Mouse (Mus musculus): ENCODE data around the gene 4933405L10Rik. TPM values are rescaled to one million over a fixed set of nuclear protein-coding genes. Genes with fewer than 3 reads are reported as not detected.

The 4933405L10Rik gene
- polyA plus RNA-seq, 1 experiment from 2014 or later = 0.15 TPM

GRCm38 (mm10) chr8:105706426-105706825, 1.0 kb upstream of the 4933405L10Rik start:
- Histone ChIP-seq H3K36me3 (ENCODE audit: control insufficient read depth, insufficient read depth, low read length) (peaks cover 7% of the 10 kb centered on the region; the same call in 1 of the 2 replicates), H3K27ac (ENCODE audit: low read depth, low read length) (no peak overlapping the region), H3K4me3 (ENCODE audit: low read length) (no peak overlapping the region), H3K4me1 (ENCODE audit: control insufficient read depth, insufficient read depth, low read depth, low read length) (peaks cover 26% of the 10 kb centered on the region), H3K4me2 (ENCODE audit: low read length) (peak overlapping the region; percentile 98), H3K9me3 (ENCODE audit: control insufficient read depth, low read length) (no peaks in the 10 kb centered on the region), H3K27me3 (replicated peaks; ENCODE audit: control insufficient read depth, insufficient read depth, low read length) (no peaks in the 10 kb centered on the region), H3K9ac (ENCODE audit: low read depth, low read length) (no peak overlapping the region)
- WGBS = 75% methylated on average over 12 of the region's 12 CpGs
- ATAC-seq = no peak

GRCm38 (mm10) chr8:105708675-105709074, 1.2 kb downstream of the 4933405L10Rik start:
- no peak for ATAC-seq
- Histone ChIP-seq H3K27me3 (replicated peaks; ENCODE audit: control insufficient read depth, insufficient read depth, low read length) (no peaks in the 10 kb centered on the region), H3K4me1 (ENCODE audit: control insufficient read depth, insufficient read depth, low read depth, low read length) (peaks cover 15% of the 10 kb centered on the region), H3K9me3 (ENCODE audit: control insufficient read depth, low read length) (no peaks in the 10 kb centered on the region), H3K36me3 (ENCODE audit: control insufficient read depth, insufficient read depth, low read length) (0 out of 2 replicates have a peak, but pooled peaks cover 5% of the 10 kb centered on the region), H3K4me3 (ENCODE audit: low read length) (no peak overlapping the region), H3K9ac (ENCODE audit: low read depth, low read length) (no peak overlapping the region), H3K4me2 (ENCODE audit: low read length) (no peak overlapping the region), H3K27ac (ENCODE audit: low read depth, low read length) (no peak overlapping the region)
- 92% methylated on average over 8 of the region's 8 CpGs for WGBS

GRCm38 (mm10) chr8:105709317-105709716, 1.9 kb downstream of the 4933405L10Rik start:
- H3K4me2 ChIP-seq (ENCODE audit: low read length) = no peak overlapping the region
- H3K4me1 ChIP-seq (ENCODE audit: control insufficient read depth, insufficient read depth, low read depth, low read length) = peaks cover 15% of the 10 kb centered on the region
- no peaks in the 10 kb centered on the region for H3K9me3 ChIP-seq (ENCODE audit: control insufficient read depth, low read length)
- 65% methylated on average over 14 of the region's 14 CpGs for WGBS
- ATAC-seq = no peak
- H3K36me3 ChIP-seq (ENCODE audit: control insufficient read depth, insufficient read depth, low read length) = 0 out of 2 replicates have a peak, but pooled peaks cover 1% of the 10 kb centered on the region
- H3K27ac ChIP-seq (ENCODE audit: low read depth, low read length) = no peak overlapping the region
- H3K4me3 ChIP-seq (ENCODE audit: low read length) = no peak overlapping the region
- no peak overlapping the region for H3K9ac ChIP-seq (ENCODE audit: low read depth, low read length)
- H3K27me3 ChIP-seq (replicated peaks; ENCODE audit: control insufficient read depth, insufficient read depth, low read length) = no peaks in the 10 kb centered on the region

- WGBS = 94% methylated on average over 3 of the region's 3 CpGs
- no peaks in the 10 kb centered on the region for H3K9me3 ChIP-seq (ENCODE audit: control insufficient read depth, low read length)
- no peak for ATAC-seq
These were observed 4.8 kb downstream of the 4933405L10Rik start for GRCm38 (mm10) chr8:105712286-105712685.

GRCm38 (mm10) chr8:105714139-105714538, 6.7 kb downstream of the 4933405L10Rik start:
- 9% methylated on average over 3 of the region's 3 CpGs for WGBS
- Histone ChIP-seq H3K36me3 (ENCODE audit: control insufficient read depth, insufficient read depth, low read length) (peaks cover 14% of the 10 kb centered on the region), H3K4me2 (ENCODE audit: low read length) (no peak overlapping the region), H3K9ac (ENCODE audit: low read depth, low read length) (no peak overlapping the region), H3K27ac (ENCODE audit: low read depth, low read length) (no peak overlapping the region), H3K9me3 (ENCODE audit: control insufficient read depth, low read length) (no peaks in the 10 kb centered on the region), H3K4me1 (ENCODE audit: control insufficient read depth, insufficient read depth, low read depth, low read length) (no peaks in the 10 kb centered on the region), H3K27me3 (replicated peaks; ENCODE audit: control insufficient read depth, insufficient read depth, low read length) (no peaks in the 10 kb centered on the region), H3K4me3 (ENCODE audit: low read length) (no peak overlapping the region)
- ATAC-seq = no peak

More at GRCm38 (mm10) chr8:105712286-105712685, 4.8 kb downstream of the 4933405L10Rik start:
- no peaks in the 10 kb centered on the region for H3K27me3 ChIP-seq (replicated peaks; ENCODE audit: control insufficient read depth, insufficient read depth, low read length)
- no peak overlapping the region for H3K27ac ChIP-seq (ENCODE audit: low read depth, low read length)
- no peak overlapping the region for H3K9ac ChIP-seq (ENCODE audit: low read depth, low read length)
- H3K4me1 ChIP-seq (ENCODE audit: control insufficient read depth, insufficient read depth, low read depth, low read length) = peaks cover 6% of the 10 kb centered on the region
- H3K4me2 ChIP-seq (ENCODE audit: low read length) = no peak overlapping the region
- H3K36me3 ChIP-seq (ENCODE audit: control insufficient read depth, insufficient read depth, low read length) = peaks cover 12% of the 10 kb centered on the region
- H3K4me3 ChIP-seq (ENCODE audit: low read length) = no peak overlapping the region

- no peak for ATAC-seq
- 76% methylated on average over 6 of the region's 6 CpGs for WGBS
- H3K36me3 ChIP-seq (ENCODE audit: control insufficient read depth, insufficient read depth, low read length) = peaks cover 14% of the 10 kb centered on the region
- no peak overlapping the region for H3K27ac ChIP-seq (ENCODE audit: low read depth, low read length)
- no peak overlapping the region for H3K4me2 ChIP-seq (ENCODE audit: low read length)
- no peak overlapping the region for H3K4me3 ChIP-seq (ENCODE audit: low read length)
- H3K9me3 ChIP-seq (ENCODE audit: control insufficient read depth, low read length) = no peaks in the 10 kb centered on the region
- no peaks in the 10 kb centered on the region for H3K27me3 ChIP-seq (replicated peaks; ENCODE audit: control insufficient read depth, insufficient read depth, low read length)
- no peaks in the 10 kb centered on the region for H3K4me1 ChIP-seq (ENCODE audit: control insufficient read depth, insufficient read depth, low read depth, low read length)
- H3K9ac ChIP-seq (ENCODE audit: low read depth, low read length) = no peak overlapping the region
These were observed 7.6 kb downstream of the 4933405L10Rik start for GRCm38 (mm10) chr8:105715042-105715441.

- ATAC-seq = no peak
- H3K36me3 ChIP-seq (ENCODE audit: control insufficient read depth, insufficient read depth, low read length) = peaks cover 14% of the 10 kb centered on the region
- no peak overlapping the region for H3K27ac ChIP-seq (ENCODE audit: low read depth, low read length)
- H3K27me3 ChIP-seq (replicated peaks; ENCODE audit: control insufficient read depth, insufficient read depth, low read length) = no peaks in the 10 kb centered on the region
- H3K4me1 ChIP-seq (ENCODE audit: control insufficient read depth, insufficient read depth, low read depth, low read length) = no peaks in the 10 kb centered on the region
- H3K4me2 ChIP-seq (ENCODE audit: low read length) = no peak overlapping the region
- WGBS = 92% methylated on average over 15 of the region's 15 CpGs
- H3K9ac ChIP-seq (ENCODE audit: low read depth, low read length) = no peak overlapping the region
- H3K9me3 ChIP-seq (ENCODE audit: control insufficient read depth, low read length) = no peaks in the 10 kb centered on the region
- H3K4me3 ChIP-seq (ENCODE audit: low read length) = no peak overlapping the region
These were observed 9.0 kb downstream of the 4933405L10Rik start for GRCm38 (mm10) chr8:105716302-105716945.

GRCm38 (mm10) chr8:105719637-105720036, 12.2 kb downstream of the 4933405L10Rik start:
- Histone ChIP-seq H3K4me3 (ENCODE audit: low read length) (no peak overlapping the region), H3K4me1 (ENCODE audit: control insufficient read depth, insufficient read depth, low read depth, low read length) (no peaks in the 10 kb centered on the region), H3K27me3 (replicated peaks; ENCODE audit: control insufficient read depth, insufficient read depth, low read length) (no peaks in the 10 kb centered on the region), H3K36me3 (ENCODE audit: control insufficient read depth, insufficient read depth, low read length) (peaks cover 20% of the 10 kb centered on the region), H3K9me3 (ENCODE audit: control insufficient read depth, low read length) (no peaks in the 10 kb centered on the region), H3K4me2 (ENCODE audit: low read length) (no peak overlapping the region), H3K27ac (ENCODE audit: low read depth, low read length) (no peak overlapping the region), H3K9ac (ENCODE audit: low read depth, low read length) (no peak overlapping the region)
- no peak for ATAC-seq
- 84% methylated on average over 4 of the region's 4 CpGs for WGBS

GRCm38 (mm10) chr8:105722861-105723260, 15.4 kb downstream of the 4933405L10Rik start:
- ATAC-seq = no peak
- Histone ChIP-seq H3K27me3 (replicated peaks; ENCODE audit: control insufficient read depth, insufficient read depth, low read length) (no peaks in the 10 kb centered on the region), H3K4me2 (ENCODE audit: low read length) (no peak overlapping the region), H3K27ac (ENCODE audit: low read depth, low read length) (no peak overlapping the region), H3K9me3 (ENCODE audit: control insufficient read depth, low read length) (no peaks in the 10 kb centered on the region), H3K4me3 (ENCODE audit: low read length) (no peak overlapping the region), H3K9ac (ENCODE audit: low read depth, low read length) (no peak overlapping the region), H3K4me1 (ENCODE audit: control insufficient read depth, insufficient read depth, low read depth, low read length) (no peaks in the 10 kb centered on the region), H3K36me3 (ENCODE audit: control insufficient read depth, insufficient read depth, low read length) (peaks cover 24% of the 10 kb centered on the region)
- 89% methylated on average over 9 of the region's 9 CpGs for WGBS
